Mouse (Mus musculus): ENCODE data around the gene Sphk2. TPM values are rescaled to one million over a fixed set of nuclear protein-coding genes. Genes with fewer than 3 reads are reported as not detected.
A peak's percentile ranks its signal among the peaks of the same experiment; 100 is the strongest.

The Sphk2 gene
- total and polyA plus RNA-seq, 2 experiments from 2014 or later: 11.1 to 19.5 TPM

GRCm38 (mm10) chr7:45689099-45689498 is 28.7 kb downstream of the Sphk2 start:
- WGBS: 72% methylated on average over 6 of the region's 6 CpGs
- Histone ChIP-seq H3K27ac (ENCODE audit: low read depth) (peak overlapping the region; percentile 64), H3K4me3 (ENCODE audit: low read depth, low read length) (no peak overlapping the region), H3K9me3 (replicated peaks; ENCODE audit: control insufficient read depth, low read length) (no peaks in the 10 kb centered on the region), H3K4me1 (ENCODE audit: control insufficient read depth, insufficient read depth) (peaks cover 20% of the 10 kb centered on the region; the same call in 1 of the 2 replicates), H3K27me3 (ENCODE audit: control insufficient read depth, insufficient read depth, low read length) (no peaks in the 10 kb centered on the region), H3K9ac (replicated peaks; ENCODE audit: low read depth, low read length) (peak overlapping the region; percentile 8; the same call in 1 of the 2 replicates), H3K36me3 (replicated peaks; ENCODE audit: control insufficient read depth, insufficient read depth, low read length) (no peaks in the 10 kb centered on the region), H3K4me2 (ENCODE audit: low read depth, low read length) (no peak overlapping the region)
- ATAC-seq (ENCODE audit: insufficient read depth, low read depth): no peak
- DNase-seq (ENCODE audit: low spot score): no peak
- no peak for TF ChIP-seq CTCF (IDR thresholded peaks at IDR 0.05; ENCODE audit: low read depth)
- TF ChIP-seq EP300 (IDR thresholded peaks at IDR 0.05; ENCODE audit: low read depth): no peak

GRCm38 (mm10) chr7:45686841-45687240 is 31.0 kb downstream of the Sphk2 start:
- H3K36me3 ChIP-seq (replicated peaks; ENCODE audit: control insufficient read depth, insufficient read depth, low read length): no peaks in the 10 kb centered on the region
- H3K9ac ChIP-seq (replicated peaks; ENCODE audit: low read depth, low read length): no peak overlapping the region
- no peaks in the 10 kb centered on the region for H3K27me3 ChIP-seq (ENCODE audit: control insufficient read depth, insufficient read depth, low read length)
- no peak for TF ChIP-seq EP300 (IDR thresholded peaks at IDR 0.05; ENCODE audit: low read depth)
- no peak for TF ChIP-seq CTCF (IDR thresholded peaks at IDR 0.05; ENCODE audit: low read depth)
- ATAC-seq (ENCODE audit: insufficient read depth, low read depth) (no peak), DNase-seq (ENCODE audit: low spot score) (no peak)
- WGBS: 63% methylated on average over 3 of the region's 3 CpGs
- H3K27ac ChIP-seq (ENCODE audit: low read depth): no peak overlapping the region
- H3K4me3 ChIP-seq (ENCODE audit: low read depth, low read length): no peak overlapping the region
- H3K4me1 ChIP-seq (ENCODE audit: control insufficient read depth, insufficient read depth): peaks cover 28% of the 10 kb centered on the region
- H3K9me3 ChIP-seq (replicated peaks; ENCODE audit: control insufficient read depth, low read length): no peaks in the 10 kb centered on the region
- no peak overlapping the region for H3K4me2 ChIP-seq (ENCODE audit: low read depth, low read length)

GRCm38 (mm10) chr7:45685811-45686210 is 32.0 kb downstream of the Sphk2 start:
- Histone ChIP-seq H3K4me2 (ENCODE audit: low read depth, low read length) (no peak overlapping the region), H3K27ac (ENCODE audit: low read depth) (no peak overlapping the region), H3K4me3 (ENCODE audit: low read depth, low read length) (no peak overlapping the region), H3K27me3 (ENCODE audit: control insufficient read depth, insufficient read depth, low read length) (no peaks in the 10 kb centered on the region), H3K9me3 (replicated peaks; ENCODE audit: control insufficient read depth, low read length) (no peaks in the 10 kb centered on the region), H3K4me1 (ENCODE audit: control insufficient read depth, insufficient read depth) (peaks cover 36% of the 10 kb centered on the region), H3K36me3 (replicated peaks; ENCODE audit: control insufficient read depth, insufficient read depth, low read length) (no peaks in the 10 kb centered on the region), H3K9ac (replicated peaks; ENCODE audit: low read depth, low read length) (no peak overlapping the region)
- no peak for ATAC-seq (ENCODE audit: insufficient read depth, low read depth)
- DNase-seq (ENCODE audit: low spot score): no peak
- WGBS: 65% methylated on average over 10 of the region's 10 CpGs
- TF ChIP-seq CTCF (IDR thresholded peaks at IDR 0.05; ENCODE audit: low read depth): no peak
- TF ChIP-seq EP300 (IDR thresholded peaks at IDR 0.05; ENCODE audit: low read depth): no peak

- no peak within 1 kb of the TSS for H3K27ac ChIP-seq (ENCODE audit: low read depth)
- no peak for TF ChIP-seq CTCF (IDR thresholded peaks at IDR 0.05; ENCODE audit: low read depth)
- TF ChIP-seq EP300 (IDR thresholded peaks at IDR 0.05; ENCODE audit: low read depth): no peak
- 76% methylated on average over 7 of the region's 7 CpGs for WGBS
- no peak within 1 kb of the TSS for H3K9ac ChIP-seq (replicated peaks; ENCODE audit: low read depth, low read length)
- H3K4me1 ChIP-seq (ENCODE audit: control insufficient read depth, insufficient read depth): peaks cover 26% of the 10 kb centered on the region
- H3K9me3 ChIP-seq (replicated peaks; ENCODE audit: control insufficient read depth, low read length): no peaks in the 10 kb centered on the region
- ATAC-seq (ENCODE audit: insufficient read depth, low read depth) (no peak), DNase-seq (ENCODE audit: low spot score) (no peak)
- no peaks in the 10 kb centered on the region for H3K27me3 ChIP-seq (ENCODE audit: control insufficient read depth, insufficient read depth, low read length)
- H3K4me3 ChIP-seq (ENCODE audit: low read depth, low read length): no peak within 1 kb of the TSS
- no peaks in the 10 kb centered on the region for H3K36me3 ChIP-seq (replicated peaks; ENCODE audit: control insufficient read depth, insufficient read depth, low read length)
- no peak within 1 kb of the TSS for H3K4me2 ChIP-seq (ENCODE audit: low read depth, low read length)
These were observed 34.3 kb downstream of the Sphk2 start, which contains the start of gene Ntn5 for GRCm38 (mm10) chr7:45683396-45684050. Gene Ntn5, plus strand, starts transcription at chr7:45684022.

- Histone ChIP-seq H3K4me1 (ENCODE audit: control insufficient read depth, insufficient read depth) (peaks cover 26% of the 10 kb centered on the region), H3K9ac (replicated peaks; ENCODE audit: low read depth, low read length) (no peak overlapping the region)
- 32% methylated on average over 14 of the region's 14 CpGs for WGBS
These were observed 35.4 kb downstream of the Sphk2 start for GRCm38 (mm10) chr7:45682144-45683126.

More at GRCm38 (mm10) chr7:45682144-45683126, 35.4 kb downstream of the Sphk2 start:
- no peak overlapping the region for H3K4me3 ChIP-seq (ENCODE audit: low read depth, low read length)
- H3K27ac ChIP-seq (ENCODE audit: low read depth): peak overlapping the region; percentile 89
- H3K27me3 ChIP-seq (ENCODE audit: control insufficient read depth, insufficient read depth, low read length): no peaks in the 10 kb centered on the region
- TF ChIP-seq EP300 (IDR thresholded peaks at IDR 0.05; ENCODE audit: low read depth): no peak
- peak; percentile 99 for TF ChIP-seq CTCF (IDR thresholded peaks at IDR 0.05; ENCODE audit: low read depth)
- DNase-seq (ENCODE audit: low spot score) (peak; percentile 86), ATAC-seq (ENCODE audit: insufficient read depth, low read depth) (peak; percentile 48)
- no peaks in the 10 kb centered on the region for H3K36me3 ChIP-seq (replicated peaks; ENCODE audit: control insufficient read depth, insufficient read depth, low read length)
- 0 out of 2 replicates have a peak overlapping the region, but pooled peaks have one; percentile 12 for H3K4me2 ChIP-seq (ENCODE audit: low read depth, low read length)
- H3K9me3 ChIP-seq (replicated peaks; ENCODE audit: control insufficient read depth, low read length): no peaks in the 10 kb centered on the region
